Mouse (Mus musculus): ENCODE results near the gene Omt2a. TPM values are rescaled to one million over a fixed set of nuclear protein-coding genes. Genes with fewer than 3 reads are reported as not detected.
"Not testable (repeated sequence)": the region's sequence is repeated elsewhere in the genome, so short reads cannot be mapped to it uniquely, and the experiment has no call there.

The Omt2a gene
- total and polyA plus RNA-seq, 3 experiments, result not detected

- Histone ChIP-seq H3K4me3 (replicated peaks in 1 of 3; ENCODE audit: low read depth in 2 of 3, low read length in 2 of 3, poor library complexity in 1 of 3) (no peak overlapping the region), H3K4me2 (ENCODE audit: insufficient read depth, low read depth, poor library complexity, severe bottlenecking) (no peak overlapping the region), H3K4me1 (ENCODE audit: control insufficient read depth in 1 of 2, insufficient read depth in 2 of 2) (no peaks in the 10 kb centered on the region), H3K27ac (ENCODE audit: insufficient read depth, low read depth) (no peak overlapping the region), H3K9ac (ENCODE audit: insufficient read depth, low read depth) (no peak overlapping the region), H3K79me2 (replicated peaks; ENCODE audit: control insufficient read depth, extremely low read depth, insufficient read depth, poor library complexity, severe bottlenecking) (no peaks in the 10 kb centered on the region), H3K9me3 (replicated peaks; ENCODE audit: low read length) (no peaks in the 10 kb centered on the region), H3K27me3 (replicated peaks) (peaks cover 33% of the 10 kb centered on the region), H3K36me3 (replicated peaks in 1 of 2; ENCODE audit: control insufficient read depth in 1 of 2, insufficient read depth in 1 of 2, low read length in 1 of 2) (no peaks in the 10 kb centered on the region)
- no peak for DNase-seq (ENCODE audit: extremely low read depth)
- in situ Hi-C loops (cut with MboI; ENCODE audit: low pct_ligation_motif_present, low pct_unique_long_range_greater_than_20kb, low sequenced_read_pairs), result no loop called here
- TF ChIP-seq UBTF (IDR thresholded peaks at IDR 0.05; ENCODE audit: low read depth, low read length), result no peak
- no peak for TF ChIP-seq CHD2 (IDR thresholded peaks at IDR 0.05; ENCODE audit: low read length)
- TF ChIP-seq JUN (IDR thresholded peaks at IDR 0.05; ENCODE audit: insufficient read depth, low read depth, low read length), result no peak
- no peak for TF ChIP-seq E2F4 (IDR thresholded peaks at IDR 0.05; ENCODE audit: insufficient replicate concordance, low read depth, low read length)
- no peak for TF ChIP-seq USF2 (conservative IDR thresholded peaks at IDR 0.05; ENCODE audit: low read depth, low read length)
- TF ChIP-seq ZNF384 (IDR thresholded peaks at IDR 0.05; ENCODE audit: low read depth, low read length), result no peak
- dilution Hi-C loops (cut with MboI; ENCODE audit: extremely low pct_ligation_motif_present, extremely low pct_unique_long_range_greater_than_20kb, low sequenced_read_pairs), result no loop called here
Measured at GRCm38 (mm10) chr9:78354665-78355578, 40.3 kb upstream of the Omt2a start.

- H3K9me3 ChIP-seq (replicated peaks; ENCODE audit: low read length), result no peaks in the 10 kb centered on the region
- dilution Hi-C loops (cut with MboI; ENCODE audit: extremely low pct_ligation_motif_present, extremely low pct_unique_long_range_greater_than_20kb, low sequenced_read_pairs), result no loop called here
- H3K4me1 ChIP-seq (ENCODE audit: control insufficient read depth in 1 of 2, insufficient read depth in 2 of 2), result no peaks in the 10 kb centered on the region
- no peaks in the 10 kb centered on the region for H3K36me3 ChIP-seq (replicated peaks in 1 of 2; ENCODE audit: control insufficient read depth in 1 of 2, insufficient read depth in 1 of 2, low read length in 1 of 2)
- H3K4me3 ChIP-seq (replicated peaks in 1 of 3; ENCODE audit: low read depth in 2 of 3, low read length in 2 of 3, poor library complexity in 1 of 3), result no peak overlapping the region
- H3K79me2 ChIP-seq (replicated peaks; ENCODE audit: control insufficient read depth, extremely low read depth, insufficient read depth, poor library complexity, severe bottlenecking), result no peaks in the 10 kb centered on the region
- no peak for DNase-seq (ENCODE audit: extremely low read depth)
- TF ChIP-seq E2F4 (IDR thresholded peaks at IDR 0.05; ENCODE audit: insufficient replicate concordance, low read depth, low read length) (no peak), MAX (IDR thresholded peaks at IDR 0.05; ENCODE audit: low read length) (no peak), POLR2A (IDR thresholded peaks at IDR 0.05; ENCODE audit: low read depth, low read length) (no peak), ELF1 (IDR thresholded peaks at IDR 0.05; ENCODE audit: low read depth, low read length) (no peak), ETS1 (conservative IDR thresholded peaks at IDR 0.05; ENCODE audit: low read depth, low read length) (no peak), SIN3A (IDR thresholded peaks at IDR 0.05; ENCODE audit: low read length) (no peak), NRF1 (IDR thresholded peaks at IDR 0.05; ENCODE audit: low read depth, low read length) (no peak)
- H3K27ac ChIP-seq (ENCODE audit: insufficient read depth, low read depth), result no peak overlapping the region
- no peak overlapping the region for H3K9ac ChIP-seq (ENCODE audit: insufficient read depth, low read depth)
- H3K27me3 ChIP-seq (replicated peaks), result peaks cover 33% of the 10 kb centered on the region
- no peak overlapping the region for H3K4me2 ChIP-seq (ENCODE audit: insufficient read depth, low read depth, poor library complexity, severe bottlenecking)
- in situ Hi-C loops (cut with MboI; ENCODE audit: low pct_ligation_motif_present, low pct_unique_long_range_greater_than_20kb, low sequenced_read_pairs), result no loop called here
Measured at GRCm38 (mm10) chr9:78351504-78352220, 37.1 kb upstream of the Omt2a start.

- H3K27me3 ChIP-seq (replicated peaks), result peaks cover 24% of the 10 kb centered on the region
- H3K9ac ChIP-seq (ENCODE audit: insufficient read depth, low read depth); H3K4me3 ChIP-seq (replicated peaks in 1 of 3; ENCODE audit: low read depth in 2 of 3, low read length in 2 of 3, poor library complexity in 1 of 3); H3K4me1 ChIP-seq (ENCODE audit: control insufficient read depth in 1 of 2, insufficient read depth in 2 of 2); H3K79me2 ChIP-seq (replicated peaks; ENCODE audit: control insufficient read depth, extremely low read depth, insufficient read depth, poor library complexity, severe bottlenecking); H3K27ac ChIP-seq (ENCODE audit: insufficient read depth, low read depth); DNase-seq (ENCODE audit: extremely low read depth); in situ Hi-C loops (cut with MboI; ENCODE audit: low pct_ligation_motif_present, low pct_unique_long_range_greater_than_20kb, low sequenced_read_pairs); H3K9me3 ChIP-seq (replicated peaks; ENCODE audit: low read length); dilution Hi-C loops (cut with MboI; ENCODE audit: extremely low pct_ligation_motif_present, extremely low pct_unique_long_range_greater_than_20kb, low sequenced_read_pairs); H3K36me3 ChIP-seq (replicated peaks in 1 of 2; ENCODE audit: control insufficient read depth in 1 of 2, insufficient read depth in 1 of 2, low read length in 1 of 2); H3K4me2 ChIP-seq (ENCODE audit: insufficient read depth, low read depth, poor library complexity, severe bottlenecking): not testable (repeated sequence)
Measured at GRCm38 (mm10) chr9:78350007-78350406, 35.4 kb upstream of the Omt2a start.

GRCm38 (mm10) chr9:78349141-78349540 is 34.5 kb upstream of the Omt2a start:
- H3K36me3 ChIP-seq (replicated peaks in 1 of 2; ENCODE audit: control insufficient read depth in 1 of 2, insufficient read depth in 1 of 2, low read length in 1 of 2); H3K27ac ChIP-seq (ENCODE audit: insufficient read depth, low read depth); H3K4me3 ChIP-seq (replicated peaks in 1 of 3; ENCODE audit: low read depth in 2 of 3, low read length in 2 of 3, poor library complexity in 1 of 3); H3K4me2 ChIP-seq (ENCODE audit: insufficient read depth, low read depth, poor library complexity, severe bottlenecking); DNase-seq (ENCODE audit: extremely low read depth); H3K79me2 ChIP-seq (replicated peaks; ENCODE audit: control insufficient read depth, extremely low read depth, insufficient read depth, poor library complexity, severe bottlenecking); H3K9me3 ChIP-seq (replicated peaks; ENCODE audit: low read length); dilution Hi-C loops (cut with MboI; ENCODE audit: extremely low pct_ligation_motif_present, extremely low pct_unique_long_range_greater_than_20kb, low sequenced_read_pairs); H3K4me1 ChIP-seq (ENCODE audit: control insufficient read depth in 1 of 2, insufficient read depth in 2 of 2); H3K9ac ChIP-seq (ENCODE audit: insufficient read depth, low read depth); in situ Hi-C loops (cut with MboI; ENCODE audit: low pct_ligation_motif_present, low pct_unique_long_range_greater_than_20kb, low sequenced_read_pairs): not testable (repeated sequence)
- H3K27me3 ChIP-seq (replicated peaks), result peaks cover 24% of the 10 kb centered on the region
